In the genomic region with DNA sequence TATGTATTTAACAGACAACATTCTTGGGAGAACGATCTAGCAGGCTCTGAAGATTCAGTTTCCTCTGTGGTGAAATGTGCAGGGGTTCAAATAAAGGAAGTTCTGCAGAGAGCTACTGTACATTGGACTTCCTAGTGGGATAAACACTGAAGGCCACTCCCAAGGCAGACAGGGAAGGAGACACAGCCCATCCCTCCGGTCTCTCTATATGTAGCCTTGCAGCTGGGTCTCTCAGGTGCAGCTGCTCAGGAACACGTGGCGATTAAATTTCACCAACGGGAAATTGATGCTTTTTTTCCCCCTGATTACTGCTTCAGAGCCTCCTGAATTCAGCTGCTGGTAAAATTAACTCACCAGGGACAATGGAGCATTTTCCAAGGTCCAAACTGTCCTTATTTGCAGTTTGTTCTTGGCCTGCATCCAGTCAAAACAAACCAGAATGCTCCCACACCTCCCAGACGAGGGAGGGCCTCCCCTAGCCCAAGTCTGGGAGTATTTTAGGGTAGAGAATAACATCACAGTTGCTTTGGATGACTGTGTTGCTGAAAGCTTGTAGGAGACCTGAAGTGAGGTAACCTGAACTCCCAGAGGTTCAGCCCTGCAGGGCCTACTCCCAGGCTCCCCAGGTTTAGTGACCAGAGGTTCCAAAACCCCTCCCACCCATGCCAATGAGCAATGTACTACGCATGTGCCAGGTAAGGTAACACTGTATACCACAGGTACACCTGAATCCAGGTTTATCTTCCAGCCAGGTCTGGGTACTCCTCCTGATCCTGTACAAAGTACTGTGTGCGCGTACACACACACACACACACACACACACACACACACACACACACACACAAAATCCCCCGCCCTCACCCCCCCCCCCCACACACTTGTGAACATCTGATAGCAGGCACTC, we compare ENCODE assay signal across 9 mouse cellular contexts.
DNase-seq lines count a peak whose midpoint lies in the region; ATAC-seq and TF ChIP-seq lines count a peak whose summit lies in the region.
"Had no signal": no experiment of that assay in that cellular context is flagged by ENCODE, and none has a peak within 500 bp of the region (broad histone marks: within the 10 kb centered on the region; RNA-seq: fewer than 3 reads in every experiment).

No protein-coding gene starts in this region.

- H3K36me3 ChIP-seq in forebrain, postnatal 0 days (ENCODE audit: insufficient read depth) = peaks cover 31% of the 10 kb centered on the region
- H3K36me3 ChIP-seq in kidney, adult 2 months (ENCODE audit: control insufficient read depth, insufficient read depth, low read length) = no peaks in the 10 kb centered on the region
- H3K36me3 ChIP-seq in limb, embryonic 14.5 days (ENCODE audit: control insufficient read depth, insufficient read depth, low read length) = peaks cover 35% of the 10 kb centered on the region

- H3K4me3 ChIP-seq in forebrain, postnatal 0 days (ENCODE audit: low read depth, low read length) = no peak overlapping the region
- H3K4me3 ChIP-seq in kidney, adult 2 months (ENCODE audit: insufficient read depth, low read depth, low read length) = no peak overlapping the region
- H3K4me3 ChIP-seq in limb, embryonic 14.5 days (replicated peaks; ENCODE audit: low read length) = no peak overlapping the region

- no peak overlapping the region for H3K9ac ChIP-seq in forebrain, postnatal 0 days
- no peak overlapping the region for H3K9ac ChIP-seq in limb, embryonic 14.5 days (ENCODE audit: low read depth, low read length, severe bottlenecking)

- no peak overlapping the region for H3K4me2 ChIP-seq in forebrain, postnatal 0 days (ENCODE audit: low read depth)
- H3K4me2 ChIP-seq in limb, embryonic 14.5 days (replicated peaks; ENCODE audit: low read depth, low read length, severe bottlenecking) = no peak overlapping the region

- no peak for DNase-seq in frontal cortex, postnatal 25 days (ENCODE audit: low spot score in 2 of 2)
- DNase-seq in MN1 (ENCODE audit: low spot score) = peak; percentile 35
- DNase-seq in forebrain, postnatal 0 days = peak; percentile 27
- DNase-seq in kidney, adult 2 months = peak; percentile 48
- DNase-seq in limb, embryonic 14.5 days (ENCODE audit: low spot score) = peak; percentile 78
- DNase-seq in thymus, postnatal 14 days = no peak
- DNase-seq in spleen, adult 18-20 months = no peak

- no peak for TF ChIP-seq POLR2A in kidney, adult 2 months (IDR thresholded peaks at IDR 0.05; ENCODE audit: low read depth, low read length)
- TF ChIP-seq POLR2A in limb, embryonic 14.5 days (IDR thresholded peaks at IDR 0.05; ENCODE audit: borderline replicate concordance, extremely low read depth, insufficient read depth, insufficient read length) = no peak

- no peak for TF ChIP-seq CTCF in forebrain, postnatal 0 days (IDR thresholded peaks at IDR 0.05; ENCODE audit: low read depth)
- TF ChIP-seq CTCF in kidney, adult 2 months (conservative IDR thresholded peaks at IDR 0.05; ENCODE audit: insufficient read depth, insufficient read length, low read depth, low read length) = no peak

- H3K27ac ChIP-seq in forebrain, postnatal 0 days (ENCODE audit: low read depth, low read length) = no peak overlapping the region
- no peak overlapping the region for H3K27ac ChIP-seq in kidney, adult 2 months (ENCODE audit: insufficient read depth, low read depth, low read length)
- H3K27ac ChIP-seq in limb, embryonic 14.5 days (replicated peaks; ENCODE audit: low read depth, low read length) = no peak overlapping the region; the same call in 1 of the 2 replicates

- H3K4me1 ChIP-seq in forebrain, postnatal 0 days (ENCODE audit: insufficient read depth) = 0 out of 2 replicates have a peak, but pooled peaks cover 3% of the 10 kb centered on the region
- no peaks in the 10 kb centered on the region for H3K4me1 ChIP-seq in kidney, adult 2 months (ENCODE audit: control insufficient read depth, insufficient read depth, low read length)
- peaks cover 6% of the 10 kb centered on the region for H3K4me1 ChIP-seq in limb, embryonic 14.5 days (ENCODE audit: control insufficient read depth, insufficient read depth, low read length)

- H3K9me3 ChIP-seq in forebrain, postnatal 0 days (ENCODE audit: low read length) = no peaks in the 10 kb centered on the region
- H3K9me3 ChIP-seq in limb, embryonic 14.5 days (ENCODE audit: control insufficient read depth, low read length) = no peaks in the 10 kb centered on the region

- 50% methylated on average over 10 of the region's 10 CpGs for WGBS in forebrain, postnatal 0 days
- WGBS in kidney, adult 2 months = 48% methylated on average over 10 of the region's 10 CpGs
- 51% methylated on average over 10 of the region's 10 CpGs for whole genome bisulfite sequencing in limb, embryonic 14.5 days

- H3K27me3 ChIP-seq in forebrain, postnatal 0 days (ENCODE audit: insufficient read depth, low read length) = no peaks in the 10 kb centered on the region
- H3K27me3 ChIP-seq in kidney, adult 2 months (replicated peaks; ENCODE audit: control insufficient read depth, insufficient read depth, low read length) = no peaks in the 10 kb centered on the region
- no peaks in the 10 kb centered on the region for H3K27me3 ChIP-seq in limb, embryonic 14.5 days (ENCODE audit: control insufficient read depth, insufficient read depth, low read length)
- H3K27me3 ChIP-seq: CH12.LX had no signal

- ATAC-seq in frontal cortex, adult (ENCODE audit: low TSS enrichment) = peak; percentile 74
- peak; percentile 49 for ATAC-seq in forebrain, postnatal 0 days
- ATAC-seq in limb, embryonic 14.5 days (ENCODE audit: low FRiP score, low read depth) = peak; percentile 80

Comparison
In these comparisons a context has a peak if more than half of its experiments do, and no peak if none do; other contexts are left out.
1. DNase-seq: peak in MN1 (single experiment), forebrain, postnatal 0 days (single experiment), kidney, adult 2 months (single experiment) and limb, embryonic 14.5 days (single experiment); none in frontal cortex, postnatal 25 days (0 of 2), thymus, postnatal 14 days (single experiment) and spleen, adult 18-20 months (0 of 2).
2. Peak in every context shown above with its lines, with median percentiles within 50 percentile points of each other: ATAC-seq.